Mouse (Mus musculus): ENCODE results near the gene Tm9sf1.
A peak's percentile ranks its signal among the peaks of the same experiment; 100 is the strongest.

Gene Tm9sf1

GRCm38 (mm10) chr14:55634874-55635522 is 8.6 kb downstream of the Tm9sf1 start:
- peak; percentile 66 to 78 for DNase-seq

- DNase-seq, result peak; percentile 38 to 59
Observed at GRCm38 (mm10) chr14:55629312-55629711, 14.3 kb downstream of the Tm9sf1 start.

- DNase-seq, result no peak
Observed at GRCm38 (mm10) chr14:55628077-55628827, 15.4 kb downstream of the Tm9sf1 start.

- peak; percentile 55 to 65 for DNase-seq
Observed at GRCm38 (mm10) chr14:55618486-55619195, 25.0 kb downstream of the Tm9sf1 start.

GRCm38 (mm10) chr14:55617822-55618221 is 25.8 kb downstream of the Tm9sf1 start, which contains the start of gene Rec8:
Rec8 (plus strand) TSS chr14:55618037.
- peak; percentile 67 to 77 for DNase-seq

GRCm38 (mm10) chr14:55616844-55617243 is 26.8 kb downstream of the Tm9sf1 start:
- DNase-seq, result no peak

- no peak for DNase-seq
Observed at GRCm38 (mm10) chr14:55615876-55616275, 27.7 kb downstream of the Tm9sf1 start.

GRCm38 (mm10) chr14:55614565-55615178 is 28.9 kb downstream of the Tm9sf1 start:
- no peak for DNase-seq

GRCm38 (mm10) chr14:55613346-55613745 is 30.3 kb downstream of the Tm9sf1 start:
- no peak for DNase-seq

GRCm38 (mm10) chr14:55608339-55608738 is 35.3 kb downstream of the Tm9sf1 start:
- no peak for DNase-seq

- no peak for DNase-seq
Observed at GRCm38 (mm10) chr14:55605743-55606459, 37.7 kb downstream of the Tm9sf1 start.

GRCm38 (mm10) chr14:55604823-55605222 is 38.8 kb downstream of the Tm9sf1 start:
- DNase-seq, result no peak

GRCm38 (mm10) chr14:55603633-55604576 is 39.7 kb downstream of the Tm9sf1 start:
- DNase-seq, result peak; percentile 86 to 91

- no peak for DNase-seq
Observed at GRCm38 (mm10) chr14:55603271-55603632, 40.4 kb downstream of the Tm9sf1 start, which contains the start of gene Irf9. Irf9 (plus strand) TSS chr14:55603571.

- no peak for DNase-seq
Observed at GRCm38 (mm10) chr14:55598521-55599390, 44.9 kb downstream of the Tm9sf1 start.

GRCm38 (mm10) chr14:55596036-55596690 is 47.4 kb downstream of the Tm9sf1 start:
- DNase-seq, result no peak

GRCm38 (mm10) chr14:55592226-55592625 is 51.4 kb downstream of the Tm9sf1 start:
- DNase-seq, result peak; percentile 33 to 54

- DNase-seq, result peak; percentile 90 to 94
Observed at GRCm38 (mm10) chr14:55591331-55591891, 52.2 kb downstream of the Tm9sf1 start, which contains the start of gene Rnf31. Rnf31 (plus strand) TSS chr14:55591708.

- DNase-seq, result peak; percentile 76 to 83
Observed at GRCm38 (mm10) chr14:55590748-55591330, 52.8 kb downstream of the Tm9sf1 start, which contains the start of gene Psme2. Psme2 (minus strand) TSS chr14:55591113.
